Mouse (Mus musculus): ENCODE results near the gene Prss16. TPM values are rescaled to one million over a fixed set of nuclear protein-coding genes. Genes with fewer than 3 reads are reported as not detected.
"Not testable (repeated sequence)": the region's sequence is repeated elsewhere in the genome, so short reads cannot be mapped to it uniquely, and the experiment has no call there.

Gene Prss16
- polyA plus RNA-seq, 1 experiment from 2014 or later: not detected

DNA sequence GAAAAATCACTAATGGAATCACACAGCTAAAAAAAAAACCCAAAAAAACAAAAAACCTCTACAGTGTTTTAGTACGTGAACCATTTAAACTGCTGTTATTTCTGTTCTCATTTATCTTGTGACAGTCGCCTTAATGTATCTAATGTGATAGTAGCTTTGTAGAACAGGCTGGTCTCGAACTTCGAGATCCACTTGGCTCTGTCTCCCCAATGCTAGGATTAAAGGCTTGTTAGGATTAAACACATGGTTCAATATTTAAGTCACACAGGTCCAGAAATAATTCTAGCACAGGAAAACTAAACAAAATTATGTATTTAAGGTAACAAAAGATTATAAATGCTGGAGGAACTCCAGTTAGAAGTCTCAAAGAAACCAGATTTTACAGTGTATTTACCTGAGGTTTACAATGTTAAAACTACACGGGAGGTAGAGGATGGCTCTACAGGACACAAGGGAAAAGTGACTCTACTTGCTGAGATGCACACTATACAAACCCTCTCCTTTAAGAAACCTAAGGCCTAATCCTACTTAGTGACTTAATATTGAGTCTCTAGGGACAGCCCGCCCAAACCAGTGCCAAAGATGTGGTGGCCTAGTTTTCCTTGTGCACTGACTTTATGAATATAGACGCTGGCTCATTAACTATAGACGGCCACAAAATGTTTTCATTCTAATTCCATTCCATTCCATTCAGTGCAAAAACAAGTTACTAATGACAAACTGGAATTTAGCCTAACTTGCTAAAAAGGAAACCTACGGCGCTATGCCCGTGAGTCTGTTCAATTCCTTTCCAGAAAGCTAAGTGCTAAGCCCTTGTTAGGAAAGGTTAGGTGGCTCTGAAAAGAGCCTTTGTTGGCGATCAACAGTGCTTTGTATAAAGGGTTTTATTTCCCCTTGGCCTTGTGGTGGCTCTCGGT lies 32.4 kb upstream of the Prss16 start:
- H3K4me1 ChIP-seq: peaks cover 19% of the 10 kb centered on the region
- peak overlapping the region; percentile 40 for H3K4me3 ChIP-seq (replicated peaks)
- ATAC-seq (ENCODE audit: low FRiP score): no peak
- no peaks in the 10 kb centered on the region for H3K9me3 ChIP-seq
- peak overlapping the region; percentile 97 for H3K27ac ChIP-seq
- 2% methylated on average over 13 of the region's 13 CpGs for WGBS
- peak overlapping the region; percentile 77 for H3K4me2 ChIP-seq
- H3K27me3 ChIP-seq: no peaks in the 10 kb centered on the region
- no peaks in the 10 kb centered on the region for H3K36me3 ChIP-seq (replicated peaks)
- H3K9ac ChIP-seq: peak overlapping the region; percentile 65

DNA sequence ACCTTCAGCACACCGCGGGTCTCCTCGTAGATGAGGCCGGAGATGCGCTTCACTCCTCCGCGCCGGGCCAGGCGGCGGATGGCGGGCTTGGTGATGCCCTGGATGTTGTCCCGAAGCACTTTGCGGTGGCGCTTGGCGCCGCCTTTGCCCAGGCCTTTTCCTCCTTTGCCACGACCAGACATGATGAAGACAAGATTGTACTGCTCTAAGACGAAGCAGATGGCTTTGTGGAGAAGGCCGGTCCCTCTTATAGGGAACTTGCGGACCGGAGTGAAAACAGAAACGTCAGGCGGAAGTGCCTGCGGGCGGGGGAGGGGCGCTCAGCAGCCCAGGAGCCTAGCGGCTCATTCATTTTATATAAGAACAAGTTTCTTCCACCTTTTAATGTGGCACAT lies 31.6 kb upstream of the Prss16 start, which contains the start of gene Hist1h4i:
Hist1h4i (minus strand) TSS at position 221 of the 395 bp plus-strand sequence.
- Histone ChIP-seq H3K27ac (peak within 1 kb of the TSS; percentile 97), H3K4me3 (replicated peaks) (peak within 1 kb of the TSS; percentile 48), H3K4me1 (peaks cover 26% of the 10 kb centered on the region), H3K4me2 (peak within 1 kb of the TSS; percentile 77), H3K9ac (peak within 1 kb of the TSS; percentile 72)
- ATAC-seq (ENCODE audit: low FRiP score): peak; percentile 70
- WGBS: 0% methylated on average over 27 of the region's 27 CpGs
- not testable (repeated sequence) for H3K9me3 ChIP-seq; H3K36me3 ChIP-seq (replicated peaks); H3K27me3 ChIP-seq

DNA sequence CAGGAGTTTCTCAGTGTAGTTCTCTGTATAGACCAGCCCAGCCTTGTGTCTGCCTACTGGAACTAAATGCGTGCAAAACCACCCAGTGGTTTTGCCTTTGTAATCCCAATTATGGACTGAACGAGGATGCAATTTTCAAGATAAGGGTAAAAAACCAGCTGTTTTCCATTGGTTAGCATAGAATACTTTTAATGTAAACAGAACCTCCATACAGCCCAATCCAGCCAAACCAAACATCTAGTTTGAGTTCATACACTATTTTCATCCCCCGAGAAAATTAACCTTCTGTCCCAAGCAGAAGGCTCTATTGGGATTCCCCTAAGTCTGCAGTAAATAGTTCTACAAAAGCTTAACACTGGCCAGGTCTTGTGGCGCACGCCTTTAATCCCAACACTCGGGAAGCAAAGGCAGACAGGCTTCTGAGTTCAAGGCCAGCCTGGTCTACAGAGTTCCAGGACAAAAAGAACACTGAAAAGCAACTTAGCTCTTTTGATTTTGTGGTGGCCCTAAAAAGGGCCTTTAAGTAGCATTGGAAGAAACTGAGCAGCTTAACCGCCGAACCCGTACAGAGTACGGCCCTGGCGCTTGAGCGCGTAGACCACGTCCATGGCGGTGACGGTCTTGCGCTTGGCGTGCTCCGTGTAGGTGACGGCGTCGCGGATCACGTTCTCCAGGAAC lies 31.1 kb upstream of the Prss16 start:
- Histone ChIP-seq H3K9ac (peak overlapping the region; percentile 72), H3K4me2 (peak overlapping the region; percentile 77), H3K27me3 (no peaks in the 10 kb centered on the region), H3K4me1 (peaks cover 27% of the 10 kb centered on the region), H3K4me3 (replicated peaks) (peak overlapping the region; percentile 48), H3K36me3 (replicated peaks) (no peaks in the 10 kb centered on the region), H3K27ac (peak overlapping the region; percentile 97), H3K9me3 (no peaks in the 10 kb centered on the region)
- 1% methylated on average over 24 of the region's 24 CpGs for WGBS
- peak; percentile 15 for ATAC-seq (ENCODE audit: low FRiP score)

DNA sequence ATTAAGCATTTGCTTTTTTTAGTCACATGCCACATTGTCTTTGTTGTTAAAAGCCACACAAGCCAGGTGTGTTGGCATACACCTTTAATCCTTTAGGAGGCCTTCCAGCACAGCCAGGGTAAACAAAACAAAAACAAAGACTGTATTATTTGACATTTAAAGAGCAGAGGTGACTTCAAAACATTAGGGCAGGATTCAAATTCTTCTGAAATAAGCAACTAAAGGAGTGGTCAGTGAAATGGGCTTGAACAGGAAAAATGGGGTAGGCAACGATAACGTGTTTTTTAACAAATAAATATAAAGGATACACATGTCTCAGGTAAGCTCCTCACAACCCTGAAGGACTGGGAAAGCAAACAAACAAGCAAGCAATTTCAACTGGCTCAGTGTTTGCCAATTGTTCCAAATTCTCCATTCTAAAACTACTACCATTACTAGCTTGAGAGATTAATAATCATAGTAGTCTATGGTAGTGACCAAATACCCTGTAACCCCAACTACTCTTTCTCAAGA lies 30.5 kb upstream of the Prss16 start:
- 15% methylated on average over 2 of the region's 2 CpGs for WGBS
- Histone ChIP-seq H3K4me3 (replicated peaks) (peak overlapping the region; percentile 48), H3K4me2 (peak overlapping the region; percentile 77)

DNA sequence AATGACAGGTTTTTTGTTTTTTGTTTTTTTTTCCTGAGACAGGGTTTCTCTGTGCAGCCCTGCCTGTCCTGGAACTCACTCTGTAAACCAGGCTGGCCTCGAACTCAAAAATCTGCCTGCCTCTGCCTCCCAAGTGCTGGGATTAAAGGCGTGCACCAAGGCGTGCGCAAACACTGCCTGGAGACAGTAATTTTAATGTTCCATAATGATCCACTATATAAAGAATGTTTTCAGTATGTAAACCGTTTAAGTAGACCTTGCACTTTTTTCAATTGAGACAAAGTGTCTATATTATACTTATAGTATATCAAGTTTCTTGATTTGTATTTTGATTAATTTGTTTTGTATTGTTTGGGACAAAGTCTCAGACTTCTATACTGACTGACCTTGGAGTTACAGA lies 29.8 kb upstream of the Prss16 start:
- Histone ChIP-seq H3K4me1 (peaks cover 33% of the 10 kb centered on the region), H3K4me2 (peak overlapping the region; percentile 77; the same call in 1 of the 2 replicates), H3K9me3 (no peaks in the 10 kb centered on the region), H3K9ac (no peak overlapping the region), H3K36me3 (replicated peaks) (no peaks in the 10 kb centered on the region), H3K27me3 (no peaks in the 10 kb centered on the region), H3K27ac (peak overlapping the region; percentile 97), H3K4me3 (replicated peaks) (no peak overlapping the region)
- WGBS: 66% methylated on average over 5 of the region's 5 CpGs
- ATAC-seq (ENCODE audit: low FRiP score): no peak

More for the DNA sequence above, 30.5 kb upstream of the Prss16 start:
- H3K36me3 ChIP-seq (replicated peaks): no peaks in the 10 kb centered on the region
- no peak for ATAC-seq (ENCODE audit: low FRiP score)
- no peaks in the 10 kb centered on the region for H3K9me3 ChIP-seq
- H3K27ac ChIP-seq: peak overlapping the region; percentile 97
- H3K9ac ChIP-seq: peak overlapping the region; percentile 72
- H3K27me3 ChIP-seq: no peaks in the 10 kb centered on the region
- H3K4me1 ChIP-seq: peaks cover 27% of the 10 kb centered on the region

DNA sequence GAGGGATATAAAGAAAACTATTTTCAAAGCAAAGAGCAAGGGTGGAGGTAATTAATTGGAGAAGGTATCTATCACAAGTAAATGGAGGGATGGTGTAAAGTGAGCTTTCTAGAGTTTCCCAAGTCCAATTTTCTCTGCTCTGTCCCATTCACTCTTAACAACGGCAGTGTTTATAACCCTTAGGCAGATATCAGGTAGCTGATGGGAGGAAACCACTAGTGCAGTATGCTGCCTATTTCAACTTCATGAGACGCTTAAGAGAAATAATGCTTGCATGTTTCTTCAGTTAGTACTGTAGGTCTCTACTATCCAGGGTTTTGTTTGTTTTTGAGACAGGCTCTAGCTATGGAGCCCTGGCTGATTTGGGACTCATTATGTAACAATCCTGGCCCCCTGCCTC lies 27.9 kb upstream of the Prss16 start:
- no peak overlapping the region for H3K4me3 ChIP-seq (replicated peaks)
- H3K27me3 ChIP-seq: no peaks in the 10 kb centered on the region
- H3K4me2 ChIP-seq: no peak overlapping the region
- H3K36me3 ChIP-seq (replicated peaks): no peaks in the 10 kb centered on the region
- H3K9ac ChIP-seq: no peak overlapping the region
- peak overlapping the region; percentile 96 for H3K27ac ChIP-seq
- H3K4me1 ChIP-seq: peaks cover 37% of the 10 kb centered on the region
- ATAC-seq (ENCODE audit: low FRiP score): no peak
- H3K9me3 ChIP-seq: no peaks in the 10 kb centered on the region
- WGBS: 74% methylated on average over 2 of the region's 2 CpGs

DNA sequence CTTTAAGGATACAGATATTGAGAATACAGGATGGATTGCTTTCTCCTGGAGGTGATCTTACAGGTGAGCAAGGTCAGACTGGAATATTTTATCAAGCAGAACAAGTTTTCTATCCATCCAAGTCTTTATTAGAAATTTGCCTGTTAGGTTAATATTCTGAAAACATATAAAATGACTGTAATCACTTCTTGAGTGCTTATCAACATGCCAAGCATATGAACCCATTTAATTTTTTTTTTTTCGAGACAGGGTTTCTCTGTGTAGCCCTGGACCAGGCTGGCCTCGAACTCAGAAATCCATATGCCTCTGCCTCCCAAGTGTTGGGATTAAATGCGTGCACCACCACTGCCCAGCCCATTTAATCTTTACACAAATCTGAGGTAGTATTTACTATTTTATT lies 27.4 kb upstream of the Prss16 start:
- 59% methylated on average over 3 of the region's 3 CpGs for WGBS

DNA sequence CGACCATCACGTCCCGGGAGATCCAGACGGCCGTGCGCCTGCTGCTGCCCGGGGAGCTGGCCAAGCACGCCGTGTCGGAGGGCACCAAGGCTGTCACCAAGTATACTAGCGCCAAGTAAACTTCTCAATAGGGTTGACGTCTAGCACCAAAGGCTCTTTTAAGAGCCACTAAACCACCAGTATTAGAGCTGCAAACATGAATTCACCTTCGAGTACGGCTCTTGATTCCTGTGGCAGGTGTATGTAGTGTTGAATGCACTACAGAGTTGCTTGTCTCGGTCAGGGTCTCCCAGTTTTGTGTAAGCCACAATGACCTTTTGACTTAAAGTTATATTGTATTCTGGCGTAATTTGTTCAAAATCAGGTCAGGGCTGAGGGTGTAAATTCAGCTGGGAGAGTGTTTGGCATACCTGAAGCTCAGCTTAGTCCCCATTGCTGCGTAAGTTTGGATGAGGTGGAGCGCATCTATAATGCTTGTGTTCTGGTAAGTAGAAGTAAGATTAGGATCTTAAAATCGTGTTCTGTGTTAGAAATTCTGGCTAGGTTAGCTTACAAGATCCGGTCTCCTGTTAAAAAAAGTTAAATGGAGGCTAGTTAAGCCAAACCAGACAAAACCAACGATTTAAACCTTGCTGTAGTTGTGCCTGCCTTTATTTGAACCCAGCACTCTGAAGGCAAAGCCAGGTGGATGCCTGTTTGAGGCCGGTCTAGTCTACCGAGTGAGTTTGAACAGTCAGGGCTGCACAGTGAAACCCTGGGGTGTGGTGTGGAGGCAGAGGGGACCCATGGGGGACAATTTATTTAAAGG lies 26.8 kb upstream of the Prss16 start:
- Histone ChIP-seq H3K36me3 (replicated peaks) (no peaks in the 10 kb centered on the region), H3K4me2 (peak overlapping the region; percentile 67), H3K4me1 (peaks cover 32% of the 10 kb centered on the region), H3K9me3 (no peaks in the 10 kb centered on the region), H3K4me3 (replicated peaks) (peak overlapping the region; percentile 40), H3K27me3 (no peaks in the 10 kb centered on the region), H3K27ac (peak overlapping the region; percentile 96), H3K9ac (peak overlapping the region; percentile 64)
- 1% methylated on average over 21 of the region's 23 CpGs for WGBS
- ATAC-seq (ENCODE audit: low FRiP score): peak; percentile 15

More for the DNA sequence above, 27.4 kb upstream of the Prss16 start:
- Histone ChIP-seq H3K4me1 (peaks cover 33% of the 10 kb centered on the region), H3K36me3 (replicated peaks) (no peaks in the 10 kb centered on the region), H3K27me3 (no peaks in the 10 kb centered on the region), H3K9ac (peak overlapping the region; percentile 64), H3K9me3 (no peaks in the 10 kb centered on the region), H3K4me3 (replicated peaks) (peak overlapping the region; percentile 40), H3K27ac (peak overlapping the region; percentile 96), H3K4me2 (peak overlapping the region; percentile 67)
- no peak for ATAC-seq (ENCODE audit: low FRiP score)

DNA sequence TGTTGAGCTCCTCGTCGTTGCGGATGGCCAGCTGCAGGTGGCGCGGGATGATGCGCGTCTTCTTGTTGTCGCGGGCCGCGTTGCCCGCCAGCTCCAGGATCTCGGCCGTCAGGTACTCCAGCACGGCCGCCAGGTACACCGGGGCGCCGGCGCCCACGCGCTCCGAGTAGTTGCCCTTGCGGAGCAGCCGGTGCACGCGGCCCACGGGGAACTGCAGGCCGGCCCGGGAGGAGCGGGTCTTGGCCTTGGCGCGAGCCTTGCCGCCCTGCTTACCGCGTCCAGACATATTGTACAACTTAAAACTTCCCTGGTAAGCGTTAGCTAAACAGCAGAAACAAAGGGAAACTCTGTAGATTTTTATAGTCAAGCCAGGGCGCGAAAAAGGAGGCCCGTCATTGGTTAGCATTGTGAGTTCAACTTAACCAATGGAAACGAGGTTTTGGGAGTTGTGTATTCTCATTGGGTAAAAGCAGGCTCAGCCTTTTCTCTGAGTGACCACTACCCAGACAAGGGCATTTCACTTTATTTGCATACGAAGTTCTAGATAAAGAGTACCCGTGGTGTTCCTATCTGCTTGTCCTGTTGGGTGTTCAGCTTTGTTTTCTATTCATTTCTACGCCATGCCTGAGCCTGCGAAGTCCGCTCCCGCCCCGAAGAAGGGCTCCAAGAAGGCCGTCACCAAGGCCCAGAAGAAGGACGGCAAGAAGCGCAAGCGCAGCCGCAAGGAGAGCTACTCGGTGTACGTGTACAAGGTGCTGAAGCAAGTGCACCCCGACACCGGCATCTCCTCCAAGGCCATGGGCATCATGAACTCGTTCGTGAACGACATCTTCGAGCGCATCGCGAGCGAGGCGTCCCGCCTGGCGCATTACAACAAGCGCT lies 26.0 kb upstream of the Prss16 start, which contains the start of the genes Hist1h2ah and Hist1h2bk:
Hist1h2ah (minus strand) TSS at position 302 of the 882 bp plus-strand sequence.
Hist1h2bk (plus strand) TSS at position 604 of the 882 bp plus-strand sequence.
- Histone ChIP-seq H3K9ac (peak within 1 kb of the TSS; percentile 68), H3K4me2 (peak within 1 kb of the TSS; percentile 67), H3K4me1 (peaks cover 29% of the 10 kb centered on the region), H3K4me3 (replicated peaks) (peak within 1 kb of the TSS; percentile 43), H3K27ac (peak within 1 kb of the TSS; percentile 96)
- WGBS: under 1% methylated on average over 27 of the region's 69 CpGs
- not testable (repeated sequence) for H3K9me3 ChIP-seq; H3K36me3 ChIP-seq (replicated peaks); H3K27me3 ChIP-seq
- ATAC-seq (ENCODE audit: low FRiP score): peak; percentile 98

DNA sequence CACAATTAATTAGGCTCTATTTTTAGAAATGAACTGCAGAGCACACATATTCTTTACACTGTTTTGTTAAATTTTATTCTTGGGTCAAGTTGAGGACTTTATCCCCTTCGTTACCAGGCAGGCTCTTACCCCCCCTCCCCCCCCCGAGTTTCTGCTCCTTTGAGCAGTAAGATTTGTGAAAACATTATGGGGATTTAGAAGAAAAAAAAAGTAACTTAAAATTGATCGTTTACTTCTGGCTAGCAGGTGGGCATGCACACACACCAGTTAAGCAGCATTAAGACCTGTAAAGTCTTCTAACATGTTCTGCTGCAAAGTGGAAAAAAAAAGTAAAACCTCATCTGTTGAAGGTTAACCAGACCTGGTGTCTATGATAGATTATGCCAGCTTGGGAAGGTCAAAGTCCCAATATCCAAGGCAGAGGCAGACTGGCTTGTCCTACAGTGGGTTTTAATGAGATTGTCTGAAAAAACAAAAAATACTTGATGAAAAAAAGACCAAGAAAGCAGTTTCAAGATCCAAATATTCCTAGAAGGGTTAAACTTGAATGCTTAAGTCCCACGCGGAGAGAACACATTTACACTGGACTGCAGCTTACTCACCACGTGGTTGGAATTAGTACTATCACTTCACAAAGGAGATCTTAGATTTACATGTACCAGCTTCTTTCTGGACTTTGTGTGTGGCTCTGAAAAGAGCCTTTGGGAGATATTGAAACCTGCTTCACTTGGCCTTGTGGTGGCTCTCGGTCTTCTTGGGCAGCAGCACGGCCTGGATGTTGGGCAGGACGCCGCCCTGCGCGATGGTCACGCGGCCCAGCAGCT lies 25.1 kb upstream of the Prss16 start:
- Histone ChIP-seq H3K4me3 (replicated peaks) (peak overlapping the region; percentile 43), H3K27ac (peak overlapping the region; percentile 92), H3K4me2 (peak overlapping the region; percentile 67), H3K9me3 (no peaks in the 10 kb centered on the region), H3K9ac (peak overlapping the region; percentile 68), H3K36me3 (replicated peaks) (no peaks in the 10 kb centered on the region), H3K4me1 (peaks cover 24% of the 10 kb centered on the region), H3K27me3 (no peaks in the 10 kb centered on the region)
- ATAC-seq (ENCODE audit: low FRiP score): no peak; the same call in none of the 2 replicates
- under 1% methylated on average over 14 of the region's 14 CpGs for WGBS

All from forebrain, embryonic 12.5 days (tissue).